In genomic region chr7:107688040-107688439, GRCm38 (mm10) we compare ENCODE assay signal across 22 mouse cellular contexts.
DNase-seq lines count a peak whose midpoint lies in the region; ATAC-seq and TF ChIP-seq lines count a peak whose summit lies in the region.
"Had no signal": no experiment of that assay in that cellular context is flagged by ENCODE, and none has a peak within 500 bp of the region (broad histone marks: within the 10 kb centered on the region; RNA-seq: fewer than 3 reads in every experiment).

No protein-coding gene starts in this region.

- H3K4me3 ChIP-seq in ES-Bruce4 (ENCODE audit: low read depth, low read length) = no peak overlapping the region
- H3K4me3 ChIP-seq in stomach, embryonic 14.5 days (ENCODE audit: low read depth, low read length) = no peak overlapping the region
- no peak overlapping the region for H3K4me3 ChIP-seq in intestine, embryonic 15.5 days (replicated peaks)
- H3K4me3 ChIP-seq: embryonic facial prominence, embryonic 13.5 days; forebrain, embryonic 15.5 days; heart, embryonic 13.5 days; hindbrain, embryonic 12.5 days had no signal

- H3K36me3 ChIP-seq in ES-Bruce4 (ENCODE audit: control insufficient read depth, insufficient read depth, low read length, poor library complexity, severe bottlenecking) = no peaks in the 10 kb centered on the region
- H3K36me3 ChIP-seq in stomach, embryonic 14.5 days (ENCODE audit: control insufficient read depth, insufficient read depth, low read length) = no peaks in the 10 kb centered on the region
- no peaks in the 10 kb centered on the region for H3K36me3 ChIP-seq in intestine, embryonic 15.5 days
- H3K36me3 ChIP-seq: forebrain, embryonic 15.5 days; heart, embryonic 13.5 days; hindbrain, embryonic 12.5 days had no signal

- H3K9me3 ChIP-seq in ES-Bruce4 (replicated peaks; ENCODE audit: control insufficient read depth, insufficient read depth, low read length, poor library complexity, severe bottlenecking) = no peaks in the 10 kb centered on the region
- H3K9me3 ChIP-seq in stomach, embryonic 14.5 days (ENCODE audit: control insufficient read depth, low read depth, low read length) = no peaks in the 10 kb centered on the region
- H3K9me3 ChIP-seq in intestine, embryonic 15.5 days = no peaks in the 10 kb centered on the region
- H3K9me3 ChIP-seq: embryonic facial prominence, embryonic 13.5 days; forebrain, embryonic 15.5 days; heart, embryonic 13.5 days; hindbrain, embryonic 12.5 days had no signal

- DNase-seq in frontal cortex, postnatal 14 days (ENCODE audit: low spot score in 2 of 2) = no peak
- no peak for DNase-seq in spleen, adult 12 weeks (ENCODE audit: low spot score)
- DNase-seq: adrenal gland, postnatal 36 days; B cell, adult 2 months; cerebellum, adult 11 months; cerebellum, adult 8-10 months; cerebellum, postnatal 14 days; gastrocnemius, postnatal 14 days; heart, postnatal 4 days had no signal

- H3K27ac ChIP-seq in ES-Bruce4 (ENCODE audit: insufficient read depth, low read length) = peak overlapping the region; percentile 2; the same call in 1 of the 2 replicates
- 0 out of 2 replicates have a peak overlapping the region, but pooled peaks have one; percentile 21 for H3K27ac ChIP-seq in stomach, embryonic 14.5 days (ENCODE audit: low read length)
- no peak overlapping the region for H3K27ac ChIP-seq in intestine, embryonic 15.5 days
- H3K27ac ChIP-seq: embryonic facial prominence, embryonic 13.5 days; forebrain, embryonic 15.5 days; heart, embryonic 13.5 days; hindbrain, embryonic 12.5 days had no signal

- H3K4me1 ChIP-seq in ES-Bruce4 (ENCODE audit: control insufficient read depth, insufficient read depth, low read length) = peaks cover 8% of the 10 kb centered on the region
- peaks cover 11% of the 10 kb centered on the region; the same call in 1 of the 2 replicates for H3K4me1 ChIP-seq in stomach, embryonic 14.5 days (ENCODE audit: control insufficient read depth, insufficient read depth, low read length)
- peaks cover 9% of the 10 kb centered on the region for H3K4me1 ChIP-seq in intestine, embryonic 15.5 days (replicated peaks)
- H3K4me1 ChIP-seq: forebrain, embryonic 15.5 days had no signal

- no peak overlapping the region for H3K4me2 ChIP-seq in stomach, embryonic 14.5 days (replicated peaks; ENCODE audit: low read depth, low read length)
- no peak overlapping the region for H3K4me2 ChIP-seq in intestine, embryonic 15.5 days (replicated peaks)
- H3K4me2 ChIP-seq: embryonic facial prominence, embryonic 13.5 days; forebrain, embryonic 15.5 days; heart, embryonic 13.5 days; hindbrain, embryonic 12.5 days had no signal

- peak; percentile 83 for TF ChIP-seq EP300 in ES-Bruce4 (IDR thresholded peaks at IDR 0.05; ENCODE audit: insufficient read depth, low read depth, low read length)

- ATAC-seq in frontal cortex, adult (ENCODE audit: low TSS enrichment) = 0 out of 2 replicates have a peak, but pooled peaks have one; percentile 38
- peak; percentile 30; the same call in 1 of the 2 replicates for ATAC-seq in erythroid progenitor cell, adult 5-6 weeks (replicated peaks; ENCODE audit: low FRiP score, poor library complexity, severe bottlenecking)
- ATAC-seq in stomach, embryonic 14.5 days (ENCODE audit: insufficient number of reproducible peaks, insufficient read depth, low FRiP score, low read depth) = no peak
- ATAC-seq in megakaryocyte progenitor cell, adult 5-6 weeks (replicated peaks; ENCODE audit: poor library complexity) = no peak
- ATAC-seq in intestine, embryonic 15.5 days = no peak
- ATAC-seq: forebrain, embryonic 15.5 days; hindbrain, embryonic 16.5 days; inflammation-experienced regulatory T-cells, adult 6 months; Patski had no signal

- 73% methylated on average over 4 of the region's 4 CpGs for WGBS in stomach, embryonic 14.5 days
- 70% methylated on average over 4 of the region's 4 CpGs for WGBS in intestine, embryonic 15.5 days

- no peak for TF ChIP-seq POLR2A in ES-Bruce4 (IDR thresholded peaks at IDR 0.05; ENCODE audit: insufficient read depth, low read length)

- no peak overlapping the region for H3K9ac ChIP-seq in ES-Bruce4 (ENCODE audit: low read depth, poor library complexity, severe bottlenecking)
- no peak overlapping the region for H3K9ac ChIP-seq in stomach, embryonic 14.5 days (replicated peaks; ENCODE audit: low read depth, low read length)
- H3K9ac ChIP-seq in intestine, embryonic 15.5 days = no peak overlapping the region
- H3K9ac ChIP-seq: embryonic facial prominence, embryonic 13.5 days; forebrain, embryonic 15.5 days; heart, embryonic 13.5 days; hindbrain, embryonic 12.5 days had no signal

- no peak for TF ChIP-seq CTCF in ES-Bruce4 (IDR thresholded peaks at IDR 0.05; ENCODE audit: low read depth, low read length)

- H3K27me3 ChIP-seq in ES-Bruce4 (ENCODE audit: control insufficient read depth, insufficient read depth, low read length, poor library complexity, severe bottlenecking) = no peaks in the 10 kb centered on the region
- H3K27me3 ChIP-seq in stomach, embryonic 14.5 days (ENCODE audit: control insufficient read depth, insufficient read depth, low read length) = no peaks in the 10 kb centered on the region
- H3K27me3 ChIP-seq in intestine, embryonic 15.5 days (replicated peaks) = no peaks in the 10 kb centered on the region
- H3K27me3 ChIP-seq: embryonic facial prominence, embryonic 13.5 days; forebrain, embryonic 15.5 days; heart, embryonic 13.5 days; Patski had no signal

Comparison
In these comparisons a context has a peak if more than half of its experiments do, and no peak if none do; other contexts are left out.
1. ATAC-seq: peak in frontal cortex, adult (single experiment) and erythroid progenitor cell, adult 5-6 weeks (single experiment); none in stomach, embryonic 14.5 days (single experiment), megakaryocyte progenitor cell, adult 5-6 weeks (single experiment) and intestine, embryonic 15.5 days (single experiment).